Mouse (Mus musculus) lung, adult 2 months (tissue): ENCODE results near the gene Clybl.

Source experiments
- CTCF ChIP-seq: fragments of 200-500 bp; IDR thresholded peaks from 2 replicates; pipeline ENCODE4 v1.5.1; 2011; ENCODE audit warnings: mild to moderate bottlenecking, low read length, control low read depth; ENCODE audit not compliant: insufficient read depth
- POLR2A ChIP-seq: fragments of 200-500 bp; IDR thresholded peaks from 2 replicates; pipeline ENCODE4 v1.6.1; 2011; ENCODE audit warnings: low read depth, mild to moderate bottlenecking, control low read depth, low read length, borderline replicate concordance; ENCODE audit errors: extremely low read depth

- TF ChIP-seq CTCF = no peak
- TF ChIP-seq POLR2A = no peak
Observed at GRCm38 (mm10) chr14:122413542-122413928, 232.0 kb downstream of the Clybl start.
